Mouse (Mus musculus) thymus, adult 2 months (tissue): Measurements from ENCODE around the gene Psors1c2.

Source experiments
- CTCF ChIP-seq: fragments of 200-500 bp; IDR thresholded peaks from 2 replicates; pipeline ENCODE4 v1.5.1; 2012; ENCODE audit warnings: mild to moderate bottlenecking, control low read depth, low read length, moderate library complexity, borderline replicate concordance; ENCODE audit not compliant: control insufficient read depth, poor library complexity, insufficient read depth; ENCODE audit errors: extremely low read depth
- POLR2A ChIP-seq: fragments of 200-500 bp; IDR thresholded peaks from 2 replicates; pipeline ENCODE4 v1.6.1; 2012; ENCODE audit warnings: mild to moderate bottlenecking, low read length, control low read depth, moderate library complexity; ENCODE audit not compliant: control insufficient read depth, poor library complexity, insufficient read depth; ENCODE audit errors: extremely low read depth

DNA sequence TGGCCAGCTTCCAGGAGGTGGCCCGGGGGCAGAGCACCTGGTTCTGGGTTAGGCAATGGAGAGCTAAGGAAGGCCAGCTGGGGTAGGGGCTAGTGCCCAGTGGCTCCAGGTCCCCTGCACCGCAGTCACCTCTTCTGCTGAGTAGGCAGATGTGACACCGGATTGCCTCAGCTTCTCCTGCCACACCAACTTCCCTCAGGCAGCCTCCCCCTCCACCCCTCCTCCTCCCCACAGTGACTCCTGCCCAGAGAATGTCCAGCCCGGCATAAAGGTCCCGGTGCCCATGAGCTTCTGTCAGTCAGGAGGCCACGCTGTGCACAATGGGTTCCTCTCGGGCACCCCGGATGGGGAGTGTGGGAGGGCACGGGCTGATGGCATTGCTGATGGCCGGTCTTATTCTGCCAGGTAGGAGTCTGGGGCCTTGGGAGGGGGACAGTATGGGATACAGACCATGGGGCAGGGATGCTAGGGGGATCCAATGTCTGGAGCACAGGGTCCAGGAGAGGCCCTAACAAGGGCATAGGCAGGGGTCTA, 18.9 kb downstream of the Psors1c2 start, which contains the start of gene Cdsn:
- TF ChIP-seq POLR2A (no peak), CTCF (no peak)
